Mouse (Mus musculus) forebrain, embryonic 13.5 days (tissue): ENCODE data around the gene Hps4. TPM values are rescaled to one million over a fixed set of nuclear protein-coding genes. Genes with fewer than 3 reads are reported as not detected.

Source experiments
- ATAC-seq: fragments of 200-750 bp; cut with Nextera tagmentation; 2 replicates; pipeline ENCODE4 v1.8.0; 2017
- H3K27ac ChIP-seq: fragments of 300-500 bp; sonication (generic); 2 replicates; pipeline ENCODE4 v1.5.1; 2015; ENCODE audit warnings: inconsistent platforms, mild to moderate bottlenecking, moderate library complexity
- H3K27me3 ChIP-seq: fragments of 300-500 bp; sonication (generic); 2 replicates; pipeline ENCODE4 v1.6.1; 2015; ENCODE audit warnings: mild to moderate bottlenecking, inconsistent platforms
- H3K36me3 ChIP-seq: fragments of 300-500 bp; sonication (generic); 2 replicates; pipeline ENCODE4 v1.6.1; 2015; ENCODE audit warnings: mild to moderate bottlenecking, inconsistent platforms; ENCODE audit not compliant: poor library complexity, severe bottlenecking
- H3K4me1 ChIP-seq: fragments of 300-500 bp; sonication (generic); 2 replicates; pipeline ENCODE4 v1.6.1; 2015; ENCODE audit warnings: inconsistent platforms
- H3K4me2 ChIP-seq: fragments of 300-500 bp; sonication (generic); 2 replicates; pipeline ENCODE4 v1.6.1; 2015; ENCODE audit warnings: inconsistent platforms, mild to moderate bottlenecking, moderate library complexity
- H3K4me3 ChIP-seq: fragments of 300-500 bp; sonication (generic); 2 replicates; pipeline ENCODE4 v1.5.1; 2015; ENCODE audit warnings: mild to moderate bottlenecking, inconsistent platforms
- H3K9ac ChIP-seq: fragments of 300-500 bp; sonication (generic); 2 replicates; pipeline ENCODE4 v1.6.1; 2015; ENCODE audit warnings: mild to moderate bottlenecking, inconsistent platforms
- H3K9me3 ChIP-seq: fragments of 300-500 bp; sonication (generic); replicated peaks from 2 replicates; pipeline ENCODE4 v1.6.1; 2016; ENCODE audit warnings: inconsistent platforms
- WGBS: fragments of 180-500 bp; shearing (Covaris S2); methylation state at CpG from one replicate; pipeline ENCODE4 v1.1.7; 2015; 5-methylcytosine and 5-hydroxymethylcytosine counted together
- polyA plus RNA-seq: library from polyadenylated mRNA; unstranded; fragments of >200 nt; fragmentation: Nextera tagmentation; extraction: Ambion mirVana; gene quantifications from 2 replicates; pipeline ENCODE4 v1.2.1, GENCODE M21; 2015

The Hps4 gene
- polyA plus RNA-seq, 1 experiment from 2014 or later: 28.9 TPM

GRCm38 (mm10) chr5:112419535-112419934 is 76.7 kb downstream of the Hps4 start:
- Histone ChIP-seq H3K27me3 (peaks cover 7% of the 10 kb centered on the region; the same call in 1 of the 2 replicates), H3K27ac (no peak overlapping the region), H3K9me3 (no peaks in the 10 kb centered on the region), H3K36me3 (peaks cover 32% of the 10 kb centered on the region), H3K9ac (no peak overlapping the region), H3K4me1 (no peaks in the 10 kb centered on the region), H3K4me2 (0 out of 2 replicates have a peak overlapping the region, but pooled peaks have one; percentile 10), H3K4me3 (no peak overlapping the region)
- WGBS: 38% methylated on average over 12 of the region's 12 CpGs
- peak; percentile 55; the same call in 1 of the 2 replicates for ATAC-seq

GRCm38 (mm10) chr5:112426635-112427034 is 83.8 kb downstream of the Hps4 start:
- Histone ChIP-seq H3K4me1 (peaks cover 10% of the 10 kb centered on the region), H3K4me2 (no peak overlapping the region), H3K36me3 (peaks cover 22% of the 10 kb centered on the region), H3K4me3 (no peak overlapping the region), H3K9me3 (no peaks in the 10 kb centered on the region), H3K27me3 (peaks cover 18% of the 10 kb centered on the region; the same call in 1 of the 2 replicates), H3K27ac (no peak overlapping the region), H3K9ac (no peak overlapping the region)
- no peak for ATAC-seq
- 86% methylated on average over 7 of the region's 7 CpGs for WGBS

- Histone ChIP-seq H3K9me3 (no peaks in the 10 kb centered on the region), H3K4me2 (no peak overlapping the region), H3K4me3 (no peak overlapping the region), H3K9ac (no peak overlapping the region), H3K27ac (no peak overlapping the region), H3K36me3 (peaks cover 18% of the 10 kb centered on the region), H3K4me1 (peaks cover 10% of the 10 kb centered on the region), H3K27me3 (peaks cover 25% of the 10 kb centered on the region)
- peak; percentile 41; the same call in 1 of the 2 replicates for ATAC-seq
- 45% methylated on average over 2 of the region's 2 CpGs for WGBS
Measured at GRCm38 (mm10) chr5:112427283-112427682, 84.4 kb downstream of the Hps4 start.

Other genes starting within 250 kb of the Hps4 start
- gene Cryba4, start 90.6 kb upstream of the Hps4 start, polyA plus RNA-seq: 0.42 and 1.6 TPM in 2 replicates
- gene Crybb1, start 87.3 kb upstream of the Hps4 start, polyA plus RNA-seq: 2.1 TPM in 2 replicates
- 28.4 and 29.8 TPM in 2 replicates for gene Tpst2, start 66.4 kb upstream of the Hps4 start, polyA plus RNA-seq
- gene Tfip11, start 16.7 kb upstream of the Hps4 start, polyA plus RNA-seq: 29.9 and 35.7 TPM in 2 replicates
- gene Srrd, start within 50 bp of the Hps4 start, polyA plus RNA-seq: 47.3 and 57.6 TPM in 2 replicates
- gene Gm6583, start 12.9 kb downstream of the Hps4 start, polyA plus RNA-seq: 0.18 and 0.23 TPM in 2 replicates
- gene Asphd2, start 51.8 kb downstream of the Hps4 start, polyA plus RNA-seq: 21.4 and 23.8 TPM in 2 replicates
- 0.68 and 1.1 TPM in 2 replicates for gene Gm6588, start 106.3 kb downstream of the Hps4 start, polyA plus RNA-seq
- 22.5 and 24.0 TPM in 2 replicates for gene Sez6l, start 234.1 kb downstream of the Hps4 start, polyA plus RNA-seq